Mouse (Mus musculus): ENCODE data around the gene Cdc42ep3.

DNA sequence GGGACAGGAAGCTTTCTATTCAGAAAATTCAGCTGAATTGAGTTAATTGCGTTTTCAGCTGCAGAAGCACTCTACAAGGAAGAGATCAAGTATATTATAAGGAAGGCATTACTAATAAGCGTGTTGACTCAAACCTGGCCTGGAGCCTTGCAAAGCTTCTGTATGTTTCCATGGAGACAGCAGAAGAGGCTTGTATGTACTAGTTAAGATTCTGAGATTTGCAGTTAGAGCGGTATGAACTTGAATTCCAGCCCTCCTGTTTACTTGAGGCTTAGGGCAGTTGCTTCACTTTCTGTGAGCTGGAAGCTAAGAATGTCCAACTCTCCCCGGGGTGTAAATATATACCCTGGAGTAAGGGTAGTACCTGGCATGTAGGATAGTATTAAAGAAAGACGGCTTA is 39.9 kb upstream of the Cdc42ep3 start:
- TF ChIP-seq CTCF (IDR thresholded peaks at IDR 0.05; ENCODE audit: control insufficient read depth, insufficient read depth, low read length): no peak
- TF ChIP-seq POLR2A (IDR thresholded peaks at IDR 0.05; ENCODE audit: borderline replicate concordance, control insufficient read depth, low read depth, low read length): no peak
